Mouse (Mus musculus) sigmoid colon, adult 10 weeks (tissue): ENCODE data around the gene Ninj2. TPM values are rescaled to one million over a fixed set of nuclear protein-coding genes. Genes with fewer than 3 reads are reported as not detected.

Experiments used
- polyA plus RNA-seq: library from polyadenylated mRNA; stranded (reverse); fragments of 350-450 nt; fragmentation: Illumina TruSeq; extraction: RNeasy Lipid Tissue Mini Kit (QIAGEN cat#74804); gene quantifications from one replicate; pipeline ENCODE4 v1.2.3, GENCODE M21; 2014; ENCODE audit warnings: low read depth, low replicate concordance

The Ninj2 gene
- not detected for polyA plus RNA-seq

GRCm38 (mm10) chr6:120093100-120093499 is at the start of gene Ninj2:
Ninj2 (plus strand) TSS chr6:120093350.

Other genes with a start within 250 kb of the Ninj2 start
- gene Erc1, start 245.2 kb upstream of the Ninj2 start, polyA plus RNA-seq = 18.1 TPM
- 29.9 TPM for gene Rad52, start 190.7 kb upstream of the Ninj2 start, polyA plus RNA-seq
- gene Wnk1, start 54.7 kb upstream of the Ninj2 start, polyA plus RNA-seq = 394 TPM
- not detected for gene D330020A13Rik, start 201.0 kb downstream of the Ninj2 start, polyA plus RNA-seq
- 5.0 TPM for gene B4galnt3, start 201.2 kb downstream of the Ninj2 start, polyA plus RNA-seq